Mouse (Mus musculus) spleen, postnatal 10 days (tissue): ENCODE results near the gene Thrb.

Experiments
- DNase-seq, 2 experiments: peaks; one replicate each; pipeline ENCODE4 v3.0.0; 2021 to 2022; ENCODE audit warnings: low spot score in 2 of 2

The Thrb gene

DNA sequence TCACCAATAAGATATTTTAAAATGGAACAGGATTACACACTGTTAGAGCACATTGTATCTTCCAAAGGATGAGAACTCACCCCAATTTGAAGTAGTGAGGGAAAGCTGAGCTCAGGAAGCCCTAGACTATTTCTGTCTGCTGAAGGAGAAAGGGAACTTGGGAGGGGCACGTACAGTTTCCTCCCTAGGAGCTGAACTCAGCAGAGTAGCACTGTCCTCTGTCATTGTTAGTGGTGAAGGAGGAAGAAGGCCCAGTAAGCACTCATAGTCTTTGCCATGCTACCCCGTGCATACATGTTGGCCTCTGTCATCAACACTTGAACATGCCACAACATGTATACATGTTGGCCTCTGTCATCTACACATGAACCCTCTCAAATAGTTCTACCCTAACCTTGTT, 294.0 kb downstream of the Thrb start:
- DNase-seq = no peak

DNA sequence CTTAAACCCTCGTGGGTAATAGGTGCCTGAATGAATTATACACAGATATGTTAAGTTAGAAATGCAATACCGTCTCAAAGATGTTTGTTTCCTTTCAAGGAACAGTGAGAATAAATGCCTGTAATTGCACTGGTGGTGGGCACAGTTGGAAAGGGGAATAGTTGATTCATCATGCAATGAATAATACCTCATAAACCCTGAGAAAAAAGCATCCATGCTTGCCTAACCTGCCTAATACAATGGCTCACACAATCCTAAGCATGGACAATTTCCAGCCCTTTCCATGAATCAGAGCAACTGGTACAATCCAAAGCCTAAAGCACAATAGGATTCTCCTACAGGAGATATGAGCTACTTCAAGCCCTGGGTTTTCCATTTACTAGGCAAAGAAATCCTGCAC, 299.8 kb downstream of the Thrb start:
- DNase-seq = no peak

DNA sequence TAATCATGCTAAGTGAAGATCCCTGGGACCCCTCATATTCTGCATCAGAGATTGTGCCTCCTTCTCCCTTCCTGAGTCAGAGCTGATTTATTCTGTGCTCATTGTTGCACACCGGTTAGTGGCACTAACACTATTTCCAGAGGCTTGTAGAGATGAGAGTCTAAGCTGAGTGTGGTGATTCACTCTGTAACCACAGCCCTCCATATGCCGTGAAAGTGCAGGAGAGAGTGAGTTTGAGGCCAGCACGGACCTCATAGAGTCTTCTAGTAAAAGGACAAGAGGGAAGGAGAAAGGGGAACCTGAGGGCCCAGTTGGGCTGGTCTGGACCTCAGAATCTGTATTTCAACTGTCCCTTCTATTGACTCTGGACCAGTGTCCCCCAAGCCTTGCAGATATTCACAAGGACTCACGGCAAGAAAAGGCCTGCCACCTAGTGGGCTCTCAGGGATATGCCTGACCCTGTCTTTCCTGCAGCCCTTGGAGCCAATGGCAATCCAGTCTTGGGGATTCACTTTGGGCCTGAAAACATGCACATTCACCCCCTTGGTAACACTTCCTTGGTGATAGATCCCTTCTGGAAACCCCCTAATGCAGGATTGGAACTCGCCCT, 307.2 kb downstream of the Thrb start:
- DNase-seq = peak in 1 of 2 experiments; percentile 37

DNA sequence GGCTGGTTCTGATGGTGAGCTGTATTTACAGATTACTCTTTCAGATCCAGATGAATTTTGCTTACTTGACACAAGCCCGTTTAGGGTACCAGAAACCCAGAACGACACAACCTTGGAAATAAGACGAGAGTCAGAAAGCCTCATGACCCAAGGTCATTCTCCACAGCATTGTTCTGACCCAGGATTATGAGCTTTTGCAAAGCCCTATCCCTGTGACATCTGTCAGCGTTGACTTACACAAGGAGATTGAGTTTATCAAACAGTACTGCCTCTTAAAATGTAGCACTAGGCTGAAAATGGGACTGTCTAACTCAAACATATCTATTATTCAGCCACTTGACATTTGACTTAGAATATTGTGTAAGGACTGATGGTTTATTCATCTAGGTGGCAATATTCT, 312.1 kb downstream of the Thrb start:
- no peak for DNase-seq

DNA sequence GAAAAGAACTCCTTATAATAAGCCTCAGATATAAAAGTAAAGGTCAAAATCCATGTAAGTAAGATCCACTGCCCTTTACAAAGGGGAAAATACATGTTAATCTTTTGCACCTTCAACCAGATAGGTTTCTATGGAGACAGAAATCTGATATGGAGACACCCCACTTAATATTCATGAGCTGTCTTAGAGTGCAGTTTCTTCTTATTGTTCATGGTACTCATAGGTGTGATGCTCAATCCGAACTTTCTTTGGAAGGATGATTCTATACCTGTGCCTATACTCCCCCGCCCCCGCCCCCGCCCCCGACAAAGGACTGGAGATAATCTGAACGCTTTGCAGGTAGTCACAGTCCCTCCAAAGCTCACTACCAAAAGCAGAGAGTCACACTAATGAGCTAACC, 312.6 kb downstream of the Thrb start:
- DNase-seq = no peak

DNA sequence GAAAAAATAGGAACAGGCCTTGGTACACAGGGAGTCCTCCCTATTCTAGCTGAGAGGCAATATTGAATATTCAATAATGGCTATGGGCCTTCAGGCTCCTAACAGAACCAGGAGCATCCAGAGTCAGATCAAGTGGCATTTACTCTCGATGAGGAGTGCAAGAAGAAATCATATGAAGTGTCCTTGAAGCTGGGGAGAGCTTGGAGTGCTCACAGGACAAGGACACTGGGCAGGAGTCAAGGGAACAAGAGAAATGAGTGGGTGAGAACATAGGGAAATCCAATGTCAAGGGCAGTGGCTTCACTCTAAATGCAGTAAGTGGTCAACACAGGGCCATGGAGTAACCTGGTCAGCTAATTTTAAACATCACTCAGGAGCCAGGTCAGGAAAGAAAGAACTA, 315.7 kb downstream of the Thrb start:
- no peak for DNase-seq

DNA sequence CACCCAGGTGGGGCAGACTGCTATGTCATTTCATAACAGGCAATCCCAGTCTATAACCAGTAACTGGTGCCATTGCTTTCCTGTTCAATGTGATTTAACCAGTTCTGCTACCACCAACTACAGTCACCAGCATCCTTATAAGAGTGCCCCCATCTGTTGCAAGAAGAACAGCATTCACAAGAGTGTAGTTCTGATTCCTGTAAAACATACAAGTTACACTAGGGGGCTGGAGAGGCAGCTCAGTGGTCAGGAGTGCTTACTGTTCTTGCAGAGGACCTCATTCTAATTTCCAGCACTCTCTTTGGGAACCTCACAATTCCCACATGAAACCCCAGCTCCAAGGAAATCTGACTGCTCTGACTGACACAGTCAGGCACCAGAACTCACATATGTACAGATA, 318.2 kb downstream of the Thrb start:
- DNase-seq = no peak

DNA sequence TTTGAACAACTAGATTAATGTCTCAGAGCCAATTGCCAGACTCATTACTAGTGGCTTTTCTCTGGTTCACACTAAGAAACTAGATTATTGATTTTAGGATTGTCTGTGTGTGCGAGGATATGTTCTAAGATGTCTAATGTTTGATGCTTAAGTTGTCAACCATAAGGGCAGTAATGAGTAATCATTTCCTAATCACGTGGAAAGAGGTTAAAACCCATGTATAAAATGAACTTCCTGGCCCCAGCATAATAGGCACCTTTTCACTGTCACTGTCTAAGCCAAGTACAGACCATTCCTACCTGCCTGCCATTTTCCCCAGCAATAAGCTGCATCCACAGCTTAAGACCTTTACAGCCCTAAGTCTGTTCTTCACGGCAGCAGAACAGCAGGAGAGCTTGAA, 321.2 kb downstream of the Thrb start:
- DNase-seq = no peak

DNA sequence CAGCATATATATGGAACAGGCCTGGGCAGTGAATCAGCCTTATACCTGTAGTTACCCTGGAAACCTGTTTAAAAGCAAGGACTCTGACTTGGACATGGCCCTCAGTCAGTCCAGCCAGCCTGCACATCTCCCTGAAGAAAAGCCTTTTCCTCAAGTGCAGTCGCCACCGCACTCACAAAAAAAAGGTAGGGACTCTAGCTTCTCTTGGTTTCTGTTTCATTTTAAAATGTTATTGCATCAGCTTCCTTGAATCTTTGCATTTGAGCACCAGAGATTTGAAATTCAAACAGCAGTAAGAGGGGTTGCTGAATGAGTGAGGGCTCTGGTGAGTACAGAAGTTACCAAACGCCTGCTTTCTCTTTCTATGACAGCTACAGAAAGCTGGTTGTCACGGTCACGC, 322.0 kb downstream of the Thrb start:
- DNase-seq = no peak

DNA sequence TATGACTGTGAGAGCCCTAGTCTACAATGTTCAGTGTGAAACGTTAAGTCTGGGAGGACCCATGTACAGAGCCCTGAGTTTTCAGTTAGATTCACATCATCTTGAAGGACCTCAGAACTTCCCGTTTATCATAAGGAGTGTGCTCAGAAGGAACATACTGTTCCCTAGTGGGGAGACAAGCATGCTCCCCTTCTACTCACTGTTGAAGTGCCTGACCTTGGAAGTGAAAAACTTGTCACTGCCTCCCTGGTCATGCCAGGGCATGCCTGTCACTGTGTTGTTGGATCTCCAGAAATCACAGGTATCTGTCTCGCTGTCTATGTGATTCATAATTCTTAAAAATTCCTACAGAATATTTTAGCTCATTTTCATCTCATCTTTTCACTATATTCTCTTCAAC, 323.3 kb downstream of the Thrb start:
- DNase-seq = no peak

DNA sequence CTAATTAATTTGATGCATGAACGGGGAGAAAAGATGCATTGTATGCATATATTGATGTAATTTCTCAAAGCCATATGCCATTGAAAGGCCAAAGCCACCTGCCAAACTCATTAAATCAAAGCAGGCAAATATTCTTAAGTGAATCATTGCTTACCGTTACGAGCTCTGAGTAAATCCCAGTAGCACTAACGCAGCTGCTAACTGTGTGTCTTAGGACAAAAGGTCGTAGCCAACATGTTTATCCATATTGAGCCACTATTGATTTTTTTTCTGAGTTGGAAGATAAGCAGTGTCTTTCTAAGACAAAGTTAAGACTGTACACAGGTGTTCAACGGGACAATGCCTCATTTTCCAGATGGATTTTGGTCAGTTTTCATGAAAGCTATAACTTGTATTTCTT, 323.8 kb downstream of the Thrb start:
- no peak for DNase-seq

DNA sequence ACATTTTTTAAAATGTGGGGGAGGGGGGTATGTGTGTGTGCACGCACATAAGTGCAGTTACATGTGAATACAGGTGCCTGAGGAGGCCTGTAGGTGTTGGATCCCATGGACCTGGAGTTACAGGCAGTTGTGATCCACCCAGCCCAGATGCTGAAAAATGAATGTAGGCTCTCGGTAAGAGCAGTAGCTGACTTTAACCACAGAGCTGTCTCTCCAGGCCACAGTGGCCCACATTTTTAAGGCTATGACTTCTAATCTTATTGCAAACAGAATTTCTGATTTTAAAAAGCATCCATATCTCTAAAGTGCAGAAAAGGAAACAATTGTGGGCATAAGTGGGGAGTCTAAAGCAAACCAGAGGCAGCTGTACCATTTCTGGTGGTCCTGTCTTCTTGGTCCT, 328.5 kb downstream of the Thrb start:
- DNase-seq = no peak

DNA sequence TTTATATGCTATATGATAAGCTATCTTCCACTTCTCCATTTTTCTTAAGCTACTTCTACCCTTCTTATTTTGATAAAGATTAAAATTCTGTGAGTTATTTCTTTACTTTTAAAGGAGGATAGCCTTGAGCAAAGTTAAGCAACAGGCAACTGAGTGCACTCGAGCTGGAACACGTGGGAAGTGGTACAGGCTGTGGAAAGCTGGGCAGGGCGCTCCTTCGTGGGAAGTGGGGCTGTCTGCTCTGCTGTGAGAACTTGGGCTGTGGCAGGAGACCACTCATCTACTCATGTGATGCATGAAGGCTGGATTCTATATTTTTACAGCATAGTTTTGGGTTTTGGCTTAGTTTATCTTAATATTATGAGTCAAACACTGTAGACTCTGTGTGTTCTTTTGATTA, 329.1 kb downstream of the Thrb start:
- no peak for DNase-seq

DNA sequence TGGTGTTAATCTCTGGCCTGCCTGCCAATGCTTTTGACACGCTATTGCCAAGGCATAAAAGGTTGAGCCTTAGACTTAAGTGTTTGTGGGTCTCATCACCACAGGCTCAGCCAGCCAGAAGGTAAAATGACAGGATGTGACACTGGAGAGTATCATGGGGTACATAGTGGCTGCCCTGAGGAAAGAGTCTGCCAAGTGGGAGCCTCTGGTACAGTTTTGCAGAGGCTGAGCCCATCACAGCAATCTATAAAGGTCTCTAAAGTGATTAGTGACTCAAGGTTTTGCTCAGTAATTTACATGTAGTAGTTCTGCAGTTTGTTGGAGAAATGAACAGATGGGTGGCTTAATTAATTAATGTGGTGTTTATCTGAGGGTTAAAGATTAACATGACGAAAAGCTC, 330.1 kb downstream of the Thrb start:
- DNase-seq = no peak

DNA sequence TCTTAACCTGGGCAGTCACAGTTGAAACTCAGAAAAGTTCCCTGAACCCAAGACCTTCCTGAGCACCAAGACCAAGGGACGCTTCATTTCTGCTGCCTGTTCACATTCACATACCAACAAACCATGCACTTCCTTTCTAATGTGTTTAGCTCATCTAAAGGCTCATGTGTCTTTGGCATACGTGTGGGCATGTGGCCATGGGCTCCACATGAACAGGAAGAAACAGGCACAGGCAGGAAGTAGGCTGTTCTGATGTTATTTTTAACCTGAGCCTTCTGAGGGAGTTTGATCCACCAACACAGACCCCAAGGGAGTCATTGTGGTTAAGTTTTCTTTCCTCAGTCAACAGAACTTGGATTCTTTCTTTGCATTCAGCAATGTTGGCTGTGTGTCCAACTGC, 341.8 kb downstream of the Thrb start:
- peak in 1 of 2 experiments; percentile 18 for DNase-seq

DNA sequence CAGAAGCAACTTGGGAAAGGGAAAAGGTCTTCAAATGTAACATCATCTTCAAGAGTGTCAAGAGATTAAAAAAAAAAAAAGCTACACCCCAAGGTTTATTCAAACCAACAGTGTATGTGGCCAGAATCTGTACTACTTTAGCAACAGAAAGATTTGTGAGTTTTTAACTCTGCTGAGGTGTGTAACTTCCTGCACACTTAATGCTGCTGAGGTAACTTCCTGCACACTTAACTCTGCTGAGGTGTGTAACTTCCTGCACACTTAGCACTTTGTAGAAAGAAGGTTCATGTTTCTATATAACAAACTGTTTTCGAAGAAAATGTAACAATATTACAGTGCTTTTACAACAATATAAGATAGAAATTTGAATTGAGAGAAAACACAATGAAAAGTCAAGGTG, 343.6 kb downstream of the Thrb start:
- DNase-seq = no peak

DNA sequence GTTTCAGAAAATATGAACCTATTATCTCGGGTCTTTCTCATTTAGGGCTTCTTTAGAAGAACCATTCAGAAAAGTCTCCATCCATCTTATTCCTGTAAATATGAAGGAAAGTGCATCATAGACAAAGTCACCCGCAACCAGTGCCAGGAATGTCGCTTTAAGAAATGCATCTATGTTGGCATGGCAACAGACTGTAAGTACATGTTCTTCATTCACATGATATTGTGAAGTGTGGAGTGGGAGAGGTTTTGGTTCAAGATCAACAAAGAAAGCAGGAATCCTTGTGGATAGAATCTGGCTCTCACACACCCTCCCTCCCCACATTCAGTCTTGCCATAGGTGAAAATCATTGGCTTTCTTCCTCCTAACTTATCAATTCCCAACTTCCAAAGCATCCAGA, 348.5 kb downstream of the Thrb start:
- DNase-seq = no peak

DNA sequence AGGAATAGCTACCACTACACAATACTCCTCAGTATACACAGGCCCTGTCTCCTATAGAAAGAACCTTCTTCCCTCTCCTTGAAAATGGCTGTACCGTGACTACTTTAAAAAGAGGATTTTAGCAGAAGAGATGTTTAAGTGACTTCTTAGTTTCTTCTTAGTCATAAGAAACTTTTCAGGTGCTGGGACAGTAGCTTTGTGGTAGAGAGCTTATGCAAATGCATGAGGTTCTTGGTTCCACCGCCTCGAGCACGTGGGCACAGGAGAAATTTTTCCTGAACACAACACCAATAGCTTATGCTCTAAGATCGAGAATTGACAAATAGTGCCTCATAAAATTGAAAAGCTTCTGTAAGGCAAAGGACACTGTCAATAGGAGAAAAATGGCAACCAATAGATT, 356.5 kb downstream of the Thrb start:
- DNase-seq = no peak

DNA sequence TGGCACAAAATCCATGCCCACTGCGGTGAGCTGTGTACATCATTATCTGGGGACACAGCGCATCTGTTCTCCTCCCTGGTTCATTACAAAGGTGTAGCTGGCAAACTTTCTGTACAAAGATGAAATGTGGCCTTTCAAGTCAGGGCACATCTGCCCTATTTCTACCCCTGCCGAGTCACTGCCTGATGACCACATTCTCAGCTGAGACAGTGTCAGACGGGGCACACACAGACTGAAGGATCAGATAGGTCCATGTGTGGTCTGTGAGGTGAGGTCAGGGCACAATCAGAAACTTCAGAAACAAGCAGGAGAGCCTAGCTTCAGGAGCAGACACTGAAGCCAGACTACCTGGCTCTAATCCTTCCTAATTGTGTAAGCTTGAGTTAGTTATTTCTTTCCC, 360.1 kb downstream of the Thrb start:
- DNase-seq = no peak

DNA sequence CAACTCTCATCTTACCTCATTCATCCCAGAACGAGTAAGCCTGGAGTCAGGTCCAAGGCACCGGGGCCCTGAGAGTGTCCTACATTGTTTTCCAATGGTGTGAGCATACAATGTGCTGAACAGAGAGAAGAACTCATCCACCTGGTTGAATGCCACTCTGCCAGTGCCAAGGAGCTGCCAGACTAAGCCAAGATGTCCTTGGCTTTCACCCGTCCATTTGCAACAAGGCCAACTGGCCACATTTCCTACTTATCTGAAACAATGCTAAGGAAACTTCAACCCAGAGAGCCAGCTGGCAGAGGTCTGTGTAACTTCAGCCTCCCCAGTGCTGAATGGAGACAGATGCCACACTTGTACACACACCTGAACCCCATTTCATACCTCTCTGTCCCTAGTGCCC, 360.6 kb downstream of the Thrb start:
- no peak for DNase-seq

DNA sequence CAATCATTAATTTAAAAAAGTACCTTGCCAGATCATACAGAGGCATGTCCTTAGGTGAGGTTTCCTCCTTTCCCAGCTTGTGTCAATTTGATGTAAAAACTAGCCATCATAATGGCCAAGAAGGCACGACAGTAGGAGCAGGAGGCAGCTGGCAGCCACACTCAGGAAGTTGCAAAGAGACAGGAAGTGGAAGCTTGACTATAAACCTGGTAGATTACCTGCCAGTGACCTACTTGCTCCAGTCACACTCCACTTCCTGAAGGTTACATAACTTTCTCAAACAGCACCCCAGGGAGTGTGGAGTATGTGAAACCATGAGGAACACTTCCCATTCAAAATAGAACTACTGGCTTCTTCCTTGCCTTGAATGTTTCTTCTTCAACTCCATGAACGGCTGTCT, 361.7 kb downstream of the Thrb start:
- DNase-seq = no peak

DNA sequence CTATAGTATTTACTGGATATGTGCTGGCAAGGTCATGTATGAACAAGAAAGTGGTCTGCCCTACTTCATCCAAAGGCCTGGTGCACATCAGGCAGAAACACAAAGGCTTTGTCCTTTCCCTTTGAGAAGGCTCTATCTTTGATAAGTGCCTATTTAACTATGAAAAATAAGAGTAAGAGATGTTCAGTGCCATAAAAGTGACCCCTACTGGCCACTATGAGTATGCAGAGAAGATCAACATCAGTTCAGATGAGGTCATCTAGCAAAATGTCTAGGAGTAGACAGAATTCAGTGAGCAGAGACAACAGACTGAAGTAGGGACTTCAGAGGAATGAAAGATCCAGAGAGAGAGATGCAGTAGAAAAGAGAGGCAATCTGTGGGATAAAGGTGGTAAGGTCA, 362.3 kb downstream of the Thrb start:
- DNase-seq = no peak

DNA sequence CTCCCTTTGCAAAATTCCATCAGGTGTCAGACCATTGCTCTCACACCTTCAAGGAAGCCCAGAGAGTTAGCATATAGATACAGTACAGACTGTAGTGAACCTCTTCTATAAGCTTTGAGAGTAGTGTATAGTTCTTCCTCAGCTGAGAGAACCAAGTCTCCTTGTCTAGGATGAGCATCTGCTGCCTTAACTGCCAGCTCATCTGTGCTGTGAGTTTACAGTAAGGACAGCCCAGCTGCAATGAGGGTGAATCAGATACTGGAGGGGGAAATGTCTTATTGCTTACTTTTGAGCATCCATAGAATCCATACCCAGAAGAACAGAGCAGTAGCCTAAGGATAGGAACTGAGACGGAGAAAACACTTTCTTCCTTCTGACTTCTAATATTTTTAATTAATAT, 367.8 kb downstream of the Thrb start:
- no peak for DNase-seq

DNA sequence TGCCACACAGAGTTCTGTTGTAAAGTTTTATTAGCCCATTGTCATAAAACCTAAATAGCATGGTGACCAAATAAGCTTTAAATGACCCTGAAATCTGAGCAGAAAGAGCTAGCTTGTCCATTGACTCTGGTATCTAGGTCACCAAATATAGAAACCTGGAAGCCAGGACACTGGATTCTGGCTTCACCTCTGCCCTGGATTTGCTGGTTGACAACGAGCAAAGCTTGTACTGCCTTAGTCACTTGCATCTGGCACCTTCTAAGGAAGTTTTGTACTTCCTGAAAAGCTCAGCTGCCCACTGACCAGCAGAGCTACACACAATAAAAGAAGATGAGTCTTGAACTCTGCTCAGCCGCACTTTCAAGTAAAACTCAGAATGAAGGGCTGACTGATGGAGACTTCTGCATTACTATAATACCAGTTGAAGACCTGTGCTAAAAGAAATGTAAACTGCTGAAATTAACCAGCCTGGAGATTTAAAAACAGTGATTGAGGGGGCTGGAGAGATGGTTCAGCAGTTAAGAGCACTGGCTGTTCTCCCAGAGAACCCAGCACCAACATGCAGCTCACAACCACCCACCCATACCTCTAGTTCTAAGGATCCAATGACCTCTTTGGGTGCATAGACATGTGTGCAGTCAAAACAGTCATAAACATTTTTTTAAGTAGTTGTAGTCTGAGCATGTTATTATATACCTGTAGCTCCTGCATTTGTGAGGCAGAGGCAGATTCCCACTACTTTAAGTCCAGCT, 369.3 kb downstream of the Thrb start:
- DNase-seq = no peak
